Mouse (Mus musculus): ENCODE data around the gene Sbk1. TPM values are rescaled to one million over a fixed set of nuclear protein-coding genes. Genes with fewer than 3 reads are reported as not detected.

The Sbk1 gene
- total and polyA plus RNA-seq, 3 experiments = 1.6 to 4.5 (median 4.2) TPM

GRCm38 (mm10) chr7:126277536-126278295, 5.3 kb downstream of the Sbk1 start:
- Histone ChIP-seq H3K9me3 (replicated peaks; ENCODE audit: low read length) (no peaks in the 10 kb centered on the region), H3K79me2 (replicated peaks; ENCODE audit: control insufficient read depth, extremely low read depth, insufficient read depth, poor library complexity, severe bottlenecking) (no peaks in the 10 kb centered on the region), H3K27ac (ENCODE audit: insufficient read depth, low read depth) (peak overlapping the region; percentile 85; the same call in 1 of the 2 replicates), H3K36me3 (replicated peaks in 1 of 2; ENCODE audit: control insufficient read depth in 1 of 2, insufficient read depth in 1 of 2, low read length in 1 of 2) (peaks cover 0 to 6% of the 10 kb centered on the region in 2 experiments), H3K9ac (ENCODE audit: insufficient read depth, low read depth) (no peak overlapping the region; the same call in 1 of the 2 replicates), H3K27me3 (replicated peaks) (peaks cover 11% of the 10 kb centered on the region), H3K4me3 (replicated peaks in 1 of 3; ENCODE audit: low read depth in 2 of 3, low read length in 2 of 3, poor library complexity in 1 of 3) (no peak overlapping the region), H3K4me1 (ENCODE audit: control insufficient read depth in 1 of 2, insufficient read depth in 2 of 2) (peaks cover 37 to 89% of the 10 kb centered on the region in 2 experiments), H3K4me2 (ENCODE audit: insufficient read depth, low read depth, poor library complexity, severe bottlenecking) (peak overlapping the region; percentile 70)
- dilution Hi-C loops (cut with MboI; ENCODE audit: extremely low pct_ligation_motif_present, extremely low pct_unique_long_range_greater_than_20kb, low sequenced_read_pairs) (no loop called here), in situ Hi-C loops (cut with MboI; ENCODE audit: low pct_ligation_motif_present, low pct_unique_long_range_greater_than_20kb, low sequenced_read_pairs) (no loop called here)
- peak; percentile 80 for DNase-seq (ENCODE audit: extremely low read depth)
- TF ChIP-seq POLR2A (IDR thresholded peaks at IDR 0.05; ENCODE audit: low read depth, low read length) = no peak
- TF ChIP-seq JUN (IDR thresholded peaks at IDR 0.05; ENCODE audit: insufficient read depth, low read depth, low read length) = no peak; the same call in 1 of the 2 replicates
- TF ChIP-seq E2F4 (IDR thresholded peaks at IDR 0.05; ENCODE audit: insufficient replicate concordance, low read depth, low read length) = no peak
- peak; percentile 96 for TF ChIP-seq BHLHE40 (IDR thresholded peaks at IDR 0.05; ENCODE audit: low read depth, low read length)
- peak; percentile 59 for TF ChIP-seq ELF1 (IDR thresholded peaks at IDR 0.05; ENCODE audit: low read depth, low read length)
- TF ChIP-seq KAT2A (IDR thresholded peaks at IDR 0.05; ENCODE audit: insufficient replicate concordance, low read length) = no peak
- TF ChIP-seq ZKSCAN1 (IDR thresholded peaks at IDR 0.05; ENCODE audit: borderline replicate concordance, low read depth, low read length) = no peak
- TF ChIP-seq MAFK (IDR thresholded peaks at IDR 0.05; ENCODE audit: insufficient replicate concordance, low read length) = peak; percentile 61
- no peak for TF ChIP-seq NELFE (IDR thresholded peaks at IDR 0.05; ENCODE audit: low read depth, low read length)
- 0 out of 2 replicates have a peak, but pooled peaks have one; percentile 48 for TF ChIP-seq ZMIZ1 (IDR thresholded peaks at IDR 0.05; ENCODE audit: low read depth, low read length)
- no peak; the same call in 1 of the 2 replicates for TF ChIP-seq CHD2 (IDR thresholded peaks at IDR 0.05; ENCODE audit: low read length)
- no peak for TF ChIP-seq PAX5 (IDR thresholded peaks at IDR 0.05; ENCODE audit: low read length)
- TF ChIP-seq USF2 (conservative IDR thresholded peaks at IDR 0.05; ENCODE audit: low read depth, low read length) = peak; percentile 57
- TF ChIP-seq USF1 (IDR thresholded peaks at IDR 0.05; ENCODE audit: low read depth, low read length) = peak; percentile 67
- no peak; the same call in 1 of the 2 replicates for TF ChIP-seq UBTF (IDR thresholded peaks at IDR 0.05; ENCODE audit: low read depth, low read length)
- no peak for TF ChIP-seq ZC3H11A (IDR thresholded peaks at IDR 0.05; ENCODE audit: low read depth, low read length)
- no peak for TF ChIP-seq ZNF384 (IDR thresholded peaks at IDR 0.05; ENCODE audit: low read depth, low read length)
- peak; percentile 83 for TF ChIP-seq ETS1 (conservative IDR thresholded peaks at IDR 0.05; ENCODE audit: low read depth, low read length)
- TF ChIP-seq POLR2AphosphoS2 (IDR thresholded peaks at IDR 0.05; ENCODE audit: low read depth, low read length) = no peak
- TF ChIP-seq MXI1 (IDR thresholded peaks at IDR 0.05; ENCODE audit: low read depth, low read length) = peak; percentile 64; the same call in 1 of the 2 replicates
- peak; percentile 73; the same call in 1 of the 2 replicates for TF ChIP-seq MYC (IDR thresholded peaks at IDR 0.05; ENCODE audit: low read depth, low read length)
- peak; percentile 80 for TF ChIP-seq IRF4 (IDR thresholded peaks at IDR 0.05; ENCODE audit: low read depth, low read length)
- peak; percentile 87 for TF ChIP-seq TCF12 (IDR thresholded peaks at IDR 0.05; ENCODE audit: low read depth, low read length)
- no peak for TF ChIP-seq MAZ (IDR thresholded peaks at IDR 0.05; ENCODE audit: low read depth, low read length)
- TF ChIP-seq MAX (IDR thresholded peaks at IDR 0.05; ENCODE audit: low read length) = peak; percentile 82
- TF ChIP-seq NRF1 (IDR thresholded peaks at IDR 0.05; ENCODE audit: low read depth, low read length) = 0 out of 2 replicates have a peak, but pooled peaks have one; percentile 14
- no peak for TF ChIP-seq CTCF (conservative IDR thresholded peaks at IDR 0.05 in 1 of 2, IDR thresholded peaks at IDR 0.05 in 1 of 2; ENCODE audit: low read depth in 2 of 2, low read length in 2 of 2)
- no peak for TF ChIP-seq SMC3 (IDR thresholded peaks at IDR 0.05; ENCODE audit: low read depth, low read length)
- TF ChIP-seq SIN3A (IDR thresholded peaks at IDR 0.05; ENCODE audit: low read length) = peak; percentile 47; the same call in 1 of the 2 replicates
- TF ChIP-seq EP300 (IDR thresholded peaks at IDR 0.05; ENCODE audit: low read length) = peak; percentile 73
- peak; percentile 69 for TF ChIP-seq TBP (conservative IDR thresholded peaks at IDR 0.05; ENCODE audit: low read depth, low read length)
- TF ChIP-seq HCFC1 (IDR thresholded peaks at IDR 0.05; ENCODE audit: low read depth, low read length) = no peak
- TF ChIP-seq GABPA (IDR thresholded peaks at IDR 0.05; ENCODE audit: insufficient replicate concordance, low read depth, low read length) = no peak
- TF ChIP-seq JUND (conservative IDR thresholded peaks at IDR 0.05; ENCODE audit: low read depth, low read length) = 0 out of 2 replicates have a peak, but pooled peaks have one; percentile 14
- TF ChIP-seq RCOR1 (conservative IDR thresholded peaks at IDR 0.05; ENCODE audit: low read depth, low read length) = peak; percentile 82; the same call in 1 of the 2 replicates
- TF ChIP-seq RAD21 (IDR thresholded peaks at IDR 0.05; ENCODE audit: low read depth, low read length) = no peak
- TF ChIP-seq CHD1 (IDR thresholded peaks at IDR 0.05; ENCODE audit: low read depth, low read length) = no peak
- TF ChIP-seq MEF2A (IDR thresholded peaks at IDR 0.05; ENCODE audit: borderline replicate concordance, low read depth, low read length) = peak; percentile 81

All from CH12.LX (cell line).